Mouse (Mus musculus) megakaryocyte, embryonic 14.5 days (primary cell): ENCODE data around the gene Pou2f1.

ENCODE experiments used
- FLI1 ChIP-seq: IDR thresholded peaks from 2 replicates; pipeline ENCODE4 v1.6.1; 2012; ENCODE audit warnings: low read length, inconsistent platforms, mixed read lengths
- GATA1 ChIP-seq: IDR thresholded peaks from 3 replicates; pipeline ENCODE4 v1.6.1; 2012; ENCODE audit warnings: mixed read lengths, low read length, inconsistent platforms, borderline replicate concordance

DNA sequence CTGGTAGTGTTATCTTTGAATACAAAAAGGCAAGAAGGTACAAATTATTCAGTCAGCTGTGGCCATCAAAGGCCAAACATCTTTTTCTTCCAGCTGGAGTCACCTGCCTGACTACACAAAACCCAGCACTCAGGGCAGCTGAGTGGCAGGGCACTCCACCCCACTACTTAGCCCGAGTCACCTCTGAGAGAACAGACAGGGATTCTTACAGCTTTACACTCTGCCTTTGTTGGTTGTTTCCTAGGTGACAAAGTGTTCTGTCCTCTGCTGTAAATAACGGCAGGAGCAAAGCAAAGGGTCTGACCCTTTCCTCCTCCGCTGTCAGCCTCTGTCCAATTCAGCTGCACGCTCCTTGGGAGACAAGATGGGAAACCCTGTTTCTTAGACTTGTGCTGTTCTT is 21.5 kb upstream of the Pou2f1 start:
- no peak for TF ChIP-seq FLI1
- TF ChIP-seq GATA1: no peak
